Mouse (Mus musculus) lung, postnatal 0 days (tissue): ENCODE measurements around the gene Txlnb. TPM values are rescaled to one million over a fixed set of nuclear protein-coding genes. Genes with fewer than 3 reads are reported as not detected.
"Not testable (repeated sequence)": the region's sequence is repeated elsewhere in the genome, so short reads cannot be mapped to it uniquely, and the experiment has no call there.

ENCODE experiments used
- ATAC-seq: fragments of 200-750 bp; cut with Nextera tagmentation; 2 replicates; pipeline ENCODE4 v1.8.0; 2017; ENCODE audit warnings: moderate library complexity
- DNase-seq: peaks from one replicate; pipeline ENCODE4 v3.0.0-alpha.2; 2016; ENCODE audit warnings: low spot score
- H3K27ac ChIP-seq: fragments of 300-500 bp; sonication (generic); 2 replicates; pipeline ENCODE4 v1.5.1; 2014; ENCODE audit warnings: antibody characterized with exemption, mild to moderate bottlenecking, low read length, mixed read lengths
- H3K27me3 ChIP-seq: fragments of 300-500 bp; sonication (generic); replicated peaks from 2 replicates; pipeline ENCODE4 v1.6.1; 2014; ENCODE audit warnings: low read length, mixed read lengths; ENCODE audit not compliant: insufficient read depth
- H3K36me3 ChIP-seq: fragments of 300-500 bp; sonication (generic); 2 replicates; pipeline ENCODE4 v1.6.1; 2014; ENCODE audit warnings: low read length, mixed read lengths; ENCODE audit not compliant: insufficient read depth
- H3K4me1 ChIP-seq: fragments of 300-500 bp; sonication (generic); 2 replicates; pipeline ENCODE4 v1.6.1; 2014; ENCODE audit warnings: antibody characterized with exemption, low read depth, low read length, mixed read lengths; ENCODE audit not compliant: insufficient read depth
- H3K4me2 ChIP-seq: fragments of 300-500 bp; sonication (generic); replicated peaks from 2 replicates; pipeline ENCODE4 v1.6.1; 2014; ENCODE audit warnings: low read depth, mild to moderate bottlenecking, low read length, moderate library complexity, mixed read lengths
- H3K4me3 ChIP-seq: fragments of 300-500 bp; sonication (generic); 2 replicates; pipeline ENCODE4 v1.5.1; 2014; ENCODE audit warnings: low read depth, low read length
- H3K9ac ChIP-seq: fragments of 300-500 bp; sonication (generic); replicated peaks from 2 replicates; pipeline ENCODE4 v1.6.1; 2014; ENCODE audit warnings: low read depth, mild to moderate bottlenecking
- H3K9me3 ChIP-seq: fragments of 300-500 bp; sonication (generic); 2 replicates; pipeline ENCODE4 v1.6.1; 2016; ENCODE audit warnings: low read length, mixed read lengths
- CTCF ChIP-seq: IDR thresholded peaks from 2 replicates; pipeline ENCODE4 v1.5.1; 2016; ENCODE audit warnings: antibody characterized with exemption, mild to moderate bottlenecking
- EP300 ChIP-seq: IDR thresholded peaks from 2 replicates; pipeline ENCODE4 v1.6.1; 2016; ENCODE audit warnings: antibody characterized with exemption, mild to moderate bottlenecking, control low read depth
- WGBS: fragments of 180-500 bp; shearing (Covaris S2); extraction: QIAGEN DNeasy Blood & Tissue Kit; methylation state at CpG from one replicate; pipeline ENCODE4 v1.1.7; 2014; 5-methylcytosine and 5-hydroxymethylcytosine counted together
- polyA plus RNA-seq: library from polyadenylated mRNA; unstranded; fragments of >200 nt; fragmentation: Nextera tagmentation; extraction: Ambion mirVana; gene quantifications from 2 replicates; pipeline ENCODE4 v1.2.1, GENCODE M21; 2015

Txlnb gene
- polyA plus RNA-seq, 1 experiment from 2014 or later: 0.30 TPM

GRCm38 (mm10) chr10:17769856-17770255 lies 26.2 kb upstream of the Txlnb start:
- H3K27ac ChIP-seq: no peak overlapping the region
- no peak overlapping the region for H3K4me2 ChIP-seq
- TF ChIP-seq CTCF (no peak), EP300 (no peak)
- H3K4me3 ChIP-seq: no peak overlapping the region
- no peaks in the 10 kb centered on the region for H3K4me1 ChIP-seq
- DNase-seq (no peak), ATAC-seq (no peak)
- H3K36me3 ChIP-seq: no peaks in the 10 kb centered on the region
- 72% methylated on average over 5 of the region's 5 CpGs for WGBS
- H3K9me3 ChIP-seq: no peaks in the 10 kb centered on the region
- no peaks in the 10 kb centered on the region for H3K27me3 ChIP-seq
- H3K9ac ChIP-seq: no peak overlapping the region

DNA sequence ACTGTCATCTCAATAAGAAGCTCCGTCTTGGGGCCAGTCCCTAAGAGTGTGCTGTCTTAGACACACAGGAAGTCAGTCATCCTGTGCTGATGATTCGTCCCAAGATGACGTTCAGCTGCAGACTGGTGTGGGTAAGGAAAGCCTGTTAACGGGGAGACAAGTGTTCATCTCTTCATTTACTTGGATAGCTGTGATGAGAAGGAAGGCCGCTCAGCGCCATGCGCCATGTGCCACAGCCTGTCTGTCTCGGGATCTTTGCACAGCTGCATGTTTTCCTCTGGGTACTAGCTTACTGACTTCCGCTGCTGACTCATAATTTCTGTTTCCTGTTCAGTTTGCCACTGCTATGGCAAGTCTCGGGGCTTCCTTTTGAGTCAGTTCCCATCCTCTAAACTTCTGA lies 23.7 kb upstream of the Txlnb start:
- DNase-seq (peak; percentile 33), ATAC-seq (peak; percentile 21; the same call in 1 of the 2 replicates)
- 50% methylated on average over 10 of the region's 10 CpGs for WGBS
- H3K4me2 ChIP-seq: no peak overlapping the region
- H3K36me3 ChIP-seq: no peaks in the 10 kb centered on the region
- no peak overlapping the region for H3K4me3 ChIP-seq
- H3K9me3 ChIP-seq: no peaks in the 10 kb centered on the region
- no peak overlapping the region for H3K9ac ChIP-seq
- no peak overlapping the region for H3K27ac ChIP-seq
- H3K27me3 ChIP-seq: no peaks in the 10 kb centered on the region
- no peak for TF ChIP-seq EP300
- TF ChIP-seq CTCF: no peak
- H3K4me1 ChIP-seq: no peaks in the 10 kb centered on the region

GRCm38 (mm10) chr10:17774366-17774765 lies 21.7 kb upstream of the Txlnb start:
- no peak overlapping the region for H3K4me3 ChIP-seq
- H3K27me3 ChIP-seq: no peaks in the 10 kb centered on the region
- no peaks in the 10 kb centered on the region for H3K36me3 ChIP-seq
- H3K27ac ChIP-seq: no peak overlapping the region
- H3K9me3 ChIP-seq: no peaks in the 10 kb centered on the region
- DNase-seq (no peak), ATAC-seq (no peak)
- no peak overlapping the region for H3K4me2 ChIP-seq
- TF ChIP-seq CTCF (no peak), EP300 (no peak)
- no peak overlapping the region for H3K9ac ChIP-seq
- no peaks in the 10 kb centered on the region for H3K4me1 ChIP-seq
- 72% methylated on average over 3 of the region's 3 CpGs for WGBS

DNA sequence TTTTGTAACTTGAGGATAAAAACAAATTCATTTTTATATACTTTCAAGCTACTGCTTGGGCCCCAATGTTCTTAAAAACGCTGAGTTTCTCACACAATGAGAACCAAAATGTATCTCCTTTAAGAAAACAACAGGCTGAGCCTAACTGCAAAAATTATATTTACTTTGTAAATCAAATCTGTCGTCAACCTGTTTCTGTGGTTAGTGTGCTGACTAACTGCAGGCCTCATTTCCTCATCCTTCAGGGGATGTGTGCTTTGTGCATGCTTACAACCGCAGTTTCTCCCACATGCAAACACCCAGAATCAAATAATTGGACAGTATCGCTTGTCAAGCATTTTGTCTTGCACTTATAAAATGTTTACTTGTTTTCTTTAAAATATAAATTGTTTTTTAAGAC lies 20.9 kb upstream of the Txlnb start:
- ATAC-seq (no peak), DNase-seq (peak; percentile 29)
- Histone ChIP-seq H3K9me3 (no peaks in the 10 kb centered on the region), H3K27me3 (no peaks in the 10 kb centered on the region), H3K4me2 (no peak overlapping the region), H3K4me1 (no peaks in the 10 kb centered on the region), H3K27ac (no peak overlapping the region), H3K36me3 (no peaks in the 10 kb centered on the region), H3K4me3 (no peak overlapping the region), H3K9ac (no peak overlapping the region)
- 58% methylated on average over 4 of the region's 4 CpGs for WGBS
- TF ChIP-seq EP300 (no peak), CTCF (no peak)

DNA sequence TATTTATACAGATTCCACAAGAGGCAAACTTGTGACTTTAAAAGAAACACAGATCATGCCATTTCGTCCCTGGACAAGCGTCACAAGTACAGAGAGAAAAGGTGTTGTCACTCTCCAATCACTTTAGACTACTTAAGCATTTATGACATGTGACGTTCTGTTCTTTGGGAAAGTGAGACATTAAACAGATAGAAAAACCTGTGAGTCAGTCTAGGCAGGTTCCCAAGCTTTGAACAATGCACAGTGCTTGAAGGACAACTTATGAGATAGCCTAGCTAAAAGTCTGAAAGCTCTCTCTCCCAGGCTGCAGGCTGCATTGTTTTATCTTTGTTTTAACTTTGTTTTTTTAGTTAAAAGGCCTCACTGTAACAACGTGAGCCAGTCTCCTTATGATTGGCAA lies 19.3 kb upstream of the Txlnb start:
- not testable (repeated sequence) for DNase-seq, H3K4me2 ChIP-seq, H3K27ac ChIP-seq, H3K9me3 ChIP-seq, H3K4me3 ChIP-seq, H3K4me1 ChIP-seq, ATAC-seq, H3K9ac ChIP-seq, H3K36me3 ChIP-seq, H3K27me3 ChIP-seq
- 53% methylated on average over 4 of the region's 4 CpGs for WGBS

DNA sequence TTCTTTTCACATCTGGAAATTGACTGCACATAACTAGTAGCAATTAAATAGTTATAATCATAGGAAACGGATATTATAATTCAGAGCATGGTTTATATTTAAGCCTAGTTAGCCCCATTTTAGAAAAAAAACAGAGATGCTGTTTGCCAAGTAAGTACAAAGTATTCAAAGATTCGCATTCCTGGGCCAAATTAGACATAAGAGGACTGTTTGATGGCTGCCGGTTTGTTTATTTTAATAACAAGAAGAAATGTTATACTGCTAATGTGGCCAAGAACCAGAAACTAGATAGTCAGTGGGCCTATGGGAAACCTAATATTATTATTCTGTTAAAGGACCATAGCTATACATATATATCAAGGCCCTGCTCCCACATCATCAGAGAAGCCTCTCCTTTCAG lies 9.3 kb upstream of the Txlnb start:
- WGBS: 41% methylated on average over 3 of the region's 3 CpGs
- Histone ChIP-seq H3K4me3 (no peak overlapping the region), H3K27ac (no peak overlapping the region), H3K27me3 (no peaks in the 10 kb centered on the region), H3K4me2 (no peak overlapping the region), H3K4me1 (no peaks in the 10 kb centered on the region), H3K9me3 (no peaks in the 10 kb centered on the region), H3K9ac (no peak overlapping the region), H3K36me3 (no peaks in the 10 kb centered on the region)
- ATAC-seq (no peak), DNase-seq (no peak)
- no peak for TF ChIP-seq CTCF
- TF ChIP-seq EP300: no peak

- Histone ChIP-seq H3K4me3 (no peak overlapping the region), H3K27me3 (no peaks in the 10 kb centered on the region), H3K9ac (no peak overlapping the region), H3K9me3 (no peaks in the 10 kb centered on the region), H3K27ac (no peak overlapping the region), H3K4me2 (no peak overlapping the region), H3K4me1 (no peaks in the 10 kb centered on the region), H3K36me3 (no peaks in the 10 kb centered on the region)
- WGBS: 41% methylated on average over 1 of the region's 1 CpGs
- TF ChIP-seq EP300: no peak
- TF ChIP-seq CTCF: no peak
- ATAC-seq: no peak
- peak; percentile 44 for DNase-seq
Observed at GRCm38 (mm10) chr10:17787938-17788337, 8.1 kb upstream of the Txlnb start.
